Mouse (Mus musculus): ENCODE measurements around the gene Cacna1a.
"Not testable (repeated sequence)": the region's sequence is repeated elsewhere in the genome, so short reads cannot be mapped to it uniquely, and the experiment has no call there.

Gene Cacna1a

GRCm38 (mm10) chr8:84659936-84660818 lies 271.9 kb downstream of the Cacna1a start:
- no peak for DNase-seq (ENCODE audit: low spot score in 2 of 2)

DNA sequence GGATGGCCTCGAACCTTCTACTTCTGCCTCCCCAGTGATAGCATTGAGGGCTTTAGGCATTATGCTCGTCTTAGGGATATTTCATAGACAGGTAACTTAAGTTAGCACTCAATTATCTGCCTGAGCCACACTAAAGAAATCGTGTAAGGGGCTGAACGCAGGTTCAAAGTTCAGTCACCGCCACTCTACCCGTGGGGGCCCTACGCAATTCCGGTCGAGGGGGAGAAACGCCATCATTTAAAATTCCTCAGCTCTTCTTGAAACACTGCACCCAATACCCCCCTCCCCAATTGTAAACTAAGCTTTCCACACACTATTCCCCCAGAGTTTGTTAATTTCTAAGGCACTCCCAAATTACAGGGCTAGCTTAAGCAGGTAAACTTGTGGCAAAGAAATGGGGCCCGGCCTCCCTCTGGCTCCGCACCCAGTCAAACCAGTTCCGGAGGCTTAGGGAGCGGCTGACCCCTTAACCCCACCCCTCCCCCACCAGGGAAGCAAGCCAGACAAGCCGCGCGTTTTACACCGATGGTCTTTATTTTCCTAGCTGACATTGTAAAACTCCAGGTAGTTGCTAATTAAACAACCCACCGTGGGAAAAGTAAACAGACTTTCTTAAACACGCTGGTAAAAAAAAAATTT lies 272.7 kb downstream of the Cacna1a start:
- no peak for DNase-seq (ENCODE audit: low spot score in 2 of 2)

- DNase-seq (ENCODE audit: low spot score in 2 of 2) = peak; percentile 72 to 75
These were observed 273.2 kb downstream of the Cacna1a start for GRCm38 (mm10) chr8:84661458-84661871.

DNA sequence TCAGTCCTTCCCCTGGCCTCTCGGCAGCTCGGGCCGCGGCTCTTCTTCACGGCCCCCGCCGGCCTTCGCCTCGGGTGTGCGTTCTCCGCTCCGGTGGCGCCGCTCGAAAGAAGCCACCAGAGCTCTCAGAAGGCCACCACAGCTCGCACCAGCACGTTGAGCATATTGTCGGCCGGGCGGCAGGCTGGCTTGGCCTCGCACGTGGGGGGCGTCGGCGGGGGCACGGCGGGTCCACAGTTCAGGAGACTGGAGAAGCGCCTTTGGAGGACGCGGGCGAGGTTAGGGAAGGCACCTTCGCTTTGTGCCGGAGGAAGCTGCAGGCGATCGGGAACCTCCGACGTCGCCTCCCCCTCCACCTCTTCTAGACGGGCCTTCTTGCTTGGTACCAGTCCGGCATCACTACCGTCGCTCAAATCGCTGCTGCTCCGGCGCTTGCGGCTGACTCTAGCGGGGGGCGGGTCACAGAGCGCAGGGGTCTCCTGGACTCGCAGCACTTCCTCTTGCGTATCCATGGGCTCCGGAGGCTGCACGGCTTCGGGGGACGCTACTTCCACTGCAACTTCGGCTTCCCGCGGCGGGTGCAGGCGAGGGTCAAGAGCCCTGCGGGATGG lies 273.8 kb downstream of the Cacna1a start:
- peak; percentile 66 to 67 for DNase-seq (ENCODE audit: low spot score in 2 of 2)

DNA sequence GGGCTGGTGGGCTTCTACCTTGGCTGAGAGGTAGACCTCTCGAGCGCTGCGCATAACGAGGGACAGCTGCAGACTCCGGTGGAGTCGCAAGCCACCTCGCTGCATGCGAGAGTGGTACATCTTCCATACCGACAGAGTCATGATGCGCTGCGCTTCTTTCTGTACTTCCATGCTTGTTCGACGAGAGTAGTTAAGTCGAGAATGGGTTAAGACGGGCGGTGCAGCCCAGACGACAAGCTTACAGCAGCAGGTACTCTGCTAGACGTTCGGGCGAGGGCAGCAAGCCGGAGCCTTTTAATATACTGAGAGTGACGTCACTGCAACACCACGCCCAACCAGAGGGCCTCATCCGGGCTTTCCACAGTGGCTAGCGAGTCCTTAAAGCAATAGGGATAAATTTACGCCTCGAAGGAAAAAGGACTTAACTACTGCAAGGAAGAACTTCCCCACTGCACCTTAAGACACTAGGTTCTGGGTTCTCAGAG lies 274.4 kb downstream of the Cacna1a start, which contains the start of gene Ier2:
Gene Ier2, minus strand, starts transcription at position 272 of the 485 bp plus-strand sequence.
- DNase-seq (ENCODE audit: low spot score in 2 of 2) = peak; percentile 95 to 97

GRCm38 (mm10) chr8:84663483-84664327 lies 275.5 kb downstream of the Cacna1a start:
- peak; percentile 97 to 98 for DNase-seq (ENCODE audit: low spot score in 2 of 2)

DNA sequence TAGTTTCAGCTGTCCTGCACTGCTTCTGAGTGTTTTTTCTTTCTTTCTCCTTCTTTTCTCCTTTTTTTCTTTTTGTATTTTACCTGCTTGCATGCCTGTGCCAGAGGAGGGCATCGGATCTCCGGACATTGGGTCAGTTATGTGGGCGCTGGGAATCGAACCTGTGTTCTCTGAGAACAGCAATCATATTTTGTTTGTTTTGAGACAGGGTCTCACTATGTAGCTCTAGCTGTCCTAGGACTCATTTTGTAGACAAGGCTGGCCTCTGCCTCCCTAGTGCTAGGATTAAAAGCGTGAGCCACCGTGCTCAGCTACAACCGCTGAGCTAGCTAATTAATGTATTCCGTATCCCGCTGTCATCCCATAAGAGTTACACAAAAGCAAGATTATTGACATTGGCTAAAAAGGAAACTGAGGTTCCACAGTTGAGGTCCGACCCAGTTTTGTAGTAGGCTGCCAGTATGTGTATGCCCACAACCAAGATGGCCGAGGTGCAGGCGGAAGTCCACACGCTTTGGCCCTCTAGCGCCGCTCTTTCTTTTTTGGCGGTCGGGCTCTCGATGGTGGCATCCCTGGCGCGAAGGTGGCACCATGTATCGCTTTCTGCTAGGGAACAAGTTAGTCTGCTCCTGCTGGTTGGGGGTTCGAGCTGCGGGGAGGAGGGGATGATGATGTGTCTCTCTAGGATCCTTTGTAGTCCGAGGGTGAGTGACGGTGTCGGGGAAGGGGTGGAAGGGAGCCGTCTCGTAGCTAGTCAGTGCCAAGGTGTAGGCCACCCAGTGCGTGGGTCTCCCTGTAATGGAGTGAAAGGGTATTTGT lies 276.5 kb downstream of the Cacna1a start:
- peak; percentile 92 to 94 for DNase-seq (ENCODE audit: low spot score in 2 of 2)

DNA sequence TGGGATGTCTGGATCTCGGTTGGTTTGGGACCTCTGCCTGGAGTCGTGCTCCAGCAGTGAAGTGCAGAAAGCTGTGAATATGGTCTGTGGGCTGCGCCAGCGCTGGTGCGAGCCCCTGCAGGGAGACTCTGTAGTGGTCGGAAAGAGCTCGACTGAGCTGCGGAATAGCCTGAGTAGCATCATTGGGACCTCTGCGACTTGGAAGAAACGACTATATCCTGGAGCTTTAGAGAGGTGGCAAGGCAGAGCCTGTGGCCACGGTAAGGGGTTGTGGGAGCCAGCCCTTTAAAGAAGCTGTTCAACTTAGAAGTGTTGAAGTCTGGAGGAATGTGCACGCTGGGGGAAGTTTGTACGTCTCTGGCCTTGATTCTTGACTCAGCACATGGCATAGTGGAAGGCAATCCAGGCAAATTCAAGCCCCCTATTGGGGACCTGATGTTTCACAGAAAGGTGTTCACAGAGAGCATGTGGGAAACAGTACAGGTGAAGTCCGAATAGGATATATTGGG lies 277.2 kb downstream of the Cacna1a start:
- no peak for DNase-seq (ENCODE audit: low spot score in 2 of 2)

- DNase-seq (ENCODE audit: low spot score in 2 of 2) = no peak
These were observed 279.8 kb downstream of the Cacna1a start for GRCm38 (mm10) chr8:84668081-84668480.

- DNase-seq (ENCODE audit: low spot score in 2 of 2) = no peak
These were observed 280.7 kb downstream of the Cacna1a start for GRCm38 (mm10) chr8:84668731-84669485.

DNA sequence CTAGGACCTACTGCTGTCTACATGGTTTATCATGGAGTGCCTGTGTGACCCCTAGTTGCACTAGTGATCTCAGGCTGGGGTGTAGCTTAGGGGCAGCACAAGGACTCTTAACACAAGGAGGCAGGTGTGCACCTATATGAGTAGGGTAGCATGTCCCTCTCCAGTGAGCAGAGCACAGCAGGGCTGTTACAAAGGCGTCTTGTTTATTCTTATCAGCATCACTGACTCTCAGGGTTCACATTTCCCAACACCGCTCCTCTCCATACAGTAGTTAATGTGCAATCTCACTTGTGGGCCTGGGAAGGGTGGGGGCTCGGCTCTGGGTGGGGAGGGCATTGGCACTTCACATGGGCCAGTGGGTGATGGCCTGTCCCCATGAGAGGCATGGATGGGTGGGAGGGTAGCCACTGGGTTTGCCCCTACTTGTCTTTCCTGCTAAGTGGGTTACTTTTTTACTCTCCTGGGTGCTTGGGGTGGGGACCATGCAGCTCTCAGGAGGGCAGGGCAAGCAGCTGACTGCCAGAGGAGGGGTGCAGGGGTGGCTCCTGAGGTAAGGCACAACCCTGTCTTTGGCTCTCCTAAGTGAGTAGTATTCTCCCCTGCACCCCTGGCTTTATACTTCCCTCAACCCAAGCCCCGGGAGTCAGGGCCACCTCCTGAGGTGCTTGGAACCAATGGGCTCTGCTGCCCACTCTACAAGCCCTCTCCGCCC lies 282.2 kb downstream of the Cacna1a start:
- DNase-seq (ENCODE audit: low spot score in 2 of 2) = not testable (repeated sequence)

GRCm38 (mm10) chr8:84677305-84677704 lies 289.1 kb downstream of the Cacna1a start:
- DNase-seq (ENCODE audit: low spot score in 2 of 2) = no peak

DNA sequence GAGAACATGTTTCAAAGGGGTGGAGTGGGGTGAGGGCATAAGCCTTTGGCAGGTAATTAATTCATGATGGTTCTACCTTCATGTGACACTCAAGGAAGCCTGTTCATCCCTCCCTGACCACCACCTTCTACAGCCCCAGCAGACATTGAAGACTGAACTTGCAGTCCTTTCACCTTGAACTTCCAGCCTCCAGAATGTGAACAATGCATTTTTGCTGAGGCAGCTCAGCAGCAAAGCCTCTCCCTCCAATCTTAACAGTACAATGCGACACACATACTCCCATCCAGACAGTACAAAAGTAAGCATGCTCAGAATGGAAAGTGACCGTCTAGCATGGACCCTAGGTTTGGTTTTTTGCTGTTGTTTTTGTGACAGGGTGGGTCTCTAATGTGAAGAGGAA lies 293.2 kb downstream of the Cacna1a start:
- DNase-seq (ENCODE audit: low spot score in 2 of 2) = no peak

GRCm38 (mm10) chr8:84682257-84682656 lies 294.0 kb downstream of the Cacna1a start:
- DNase-seq (ENCODE audit: low spot score in 2 of 2) = no peak

GRCm38 (mm10) chr8:84684537-84684936 lies 296.3 kb downstream of the Cacna1a start:
- DNase-seq (ENCODE audit: low spot score in 2 of 2) = no peak

GRCm38 (mm10) chr8:84686191-84687002 lies 298.2 kb downstream of the Cacna1a start, which contains the start of gene Trmt1:
Trmt1 (plus strand) TSS chr8:84686307.
- peak; percentile 61 for DNase-seq (ENCODE audit: low spot score in 2 of 2)

- no peak for DNase-seq (ENCODE audit: low spot score in 2 of 2)
These were observed 298.9 kb downstream of the Cacna1a start for GRCm38 (mm10) chr8:84687003-84687704.

Measured in right cerebral cortex, postnatal 10 days (tissue).